Mouse (Mus musculus) limb, embryonic 11.5 days (tissue): ENCODE results near the gene Nectin1. TPM values are rescaled to one million over a fixed set of nuclear protein-coding genes. Genes with fewer than 3 reads are reported as not detected.

ENCODE experiments used
- ATAC-seq: fragments of 200-750 bp; cut with Nextera tagmentation; 2 replicates; pipeline ENCODE4 v1.8.0; 2017; ENCODE audit warnings: low read depth; ENCODE audit not compliant: insufficient number of reproducible peaks, low FRiP score, low TSS enrichment
- DNase-seq: peaks from one replicate; pipeline ENCODE4 v3.0.0-alpha.2; 2015; ENCODE audit warnings: low spot score
- H3K27ac ChIP-seq: fragments of 300-500 bp; sonication (generic); replicated peaks from 2 replicates; pipeline ENCODE4 v1.5.1; 2014; ENCODE audit warnings: low read depth, mild to moderate bottlenecking, low read length
- H3K27me3 ChIP-seq: fragments of 300-500 bp; sonication (generic); 2 replicates; pipeline ENCODE4 v1.6.1; 2014; ENCODE audit warnings: mild to moderate bottlenecking, low read length, mixed read lengths; ENCODE audit not compliant: control insufficient read depth, insufficient read depth
- H3K36me3 ChIP-seq: fragments of 300-500 bp; sonication (generic); 2 replicates; pipeline ENCODE4 v1.6.1; 2014; ENCODE audit warnings: mild to moderate bottlenecking, low read length, moderate library complexity, mixed read lengths; ENCODE audit not compliant: control insufficient read depth, insufficient read depth
- H3K4me1 ChIP-seq: fragments of 300-500 bp; sonication (generic); 2 replicates; pipeline ENCODE4 v1.6.1; 2014; ENCODE audit warnings: low read length, mixed read lengths; ENCODE audit not compliant: control insufficient read depth, insufficient read depth
- H3K4me2 ChIP-seq: fragments of 300-500 bp; sonication (generic); 2 replicates; pipeline ENCODE4 v1.6.1; 2014; ENCODE audit warnings: low read depth, mild to moderate bottlenecking, moderate library complexity; ENCODE audit not compliant: severe bottlenecking
- H3K4me3 ChIP-seq: fragments of 300-500 bp; sonication (generic); 2 replicates; pipeline ENCODE4 v1.5.1; 2014; ENCODE audit warnings: low read depth, low read length
- H3K9ac ChIP-seq: fragments of 300-500 bp; sonication (generic); 2 replicates; pipeline ENCODE4 v1.6.1; 2014; ENCODE audit warnings: mild to moderate bottlenecking, low read length
- H3K9me3 ChIP-seq: fragments of 300-500 bp; sonication (generic); 2 replicates; pipeline ENCODE4 v1.6.1; 2016; ENCODE audit warnings: low read length; ENCODE audit not compliant: control insufficient read depth
- WGBS: fragments of 180-500 bp; shearing (Covaris S2); extraction: QIAGEN DNeasy Blood & Tissue Kit; methylation state at CpG from one replicate; pipeline ENCODE4 v1.1.7; 2014; 5-methylcytosine and 5-hydroxymethylcytosine counted together
- polyA plus RNA-seq: library from polyadenylated mRNA; unstranded; fragments of >200 nt; fragmentation: Nextera tagmentation; extraction: Ambion mirVana; gene quantifications from 2 replicates; pipeline ENCODE4 v1.2.1, GENCODE M21; 2014

The Nectin1 gene
- polyA plus RNA-seq, 1 experiment from 2014 or later, result 4.7 TPM

DNA sequence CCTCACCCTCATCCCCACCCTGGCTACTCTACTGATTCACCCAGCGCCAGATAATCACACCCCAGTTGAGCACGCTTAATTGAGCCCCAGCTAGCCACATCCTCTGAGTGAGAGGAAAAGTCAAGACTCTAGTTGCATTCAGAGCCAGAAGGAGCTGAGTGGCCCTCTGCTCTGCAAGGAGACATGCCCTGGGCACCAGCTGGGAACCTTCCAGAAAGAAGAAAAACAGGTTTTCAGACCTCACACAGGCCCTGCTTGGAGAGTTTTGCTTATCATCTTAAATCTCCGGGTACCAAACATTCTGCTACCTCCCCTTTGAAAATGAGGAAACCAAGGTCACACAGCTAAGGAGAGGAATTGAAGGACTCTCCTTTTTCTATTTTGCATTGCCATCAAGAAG, 30.4 kb upstream of the Nectin1 start:
- no peaks in the 10 kb centered on the region for H3K4me1 ChIP-seq
- WGBS, result 82% methylated on average over 3 of the region's 3 CpGs
- H3K4me2 ChIP-seq, result no peak overlapping the region
- H3K27me3 ChIP-seq, result no peaks in the 10 kb centered on the region
- H3K9ac ChIP-seq, result no peak overlapping the region
- no peaks in the 10 kb centered on the region for H3K36me3 ChIP-seq
- ATAC-seq (no peak), DNase-seq (no peak)
- no peak overlapping the region for H3K27ac ChIP-seq
- no peaks in the 10 kb centered on the region for H3K9me3 ChIP-seq
- no peak overlapping the region for H3K4me3 ChIP-seq

DNA sequence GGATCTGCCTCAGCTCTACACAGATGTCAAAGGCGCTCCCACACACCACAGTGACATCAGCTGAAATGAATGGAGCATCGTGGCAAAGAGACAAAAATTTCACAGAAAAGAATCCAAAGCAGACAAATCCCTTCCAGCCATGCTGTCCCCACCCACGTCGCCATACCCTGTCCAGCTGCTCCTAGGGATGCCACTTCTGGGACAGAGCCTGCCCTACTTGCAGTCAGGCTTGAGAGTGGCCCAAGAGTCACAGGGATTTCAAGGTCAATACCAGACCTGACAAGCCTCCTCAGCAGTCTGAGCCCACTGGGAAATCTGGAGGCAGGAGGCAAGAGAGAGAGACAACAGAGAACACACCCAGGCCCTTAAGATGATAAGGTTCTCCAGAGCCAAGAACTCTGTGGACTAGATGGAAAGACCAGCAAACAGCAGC, 24.4 kb upstream of the Nectin1 start:
- H3K27ac ChIP-seq, result no peak overlapping the region
- no peaks in the 10 kb centered on the region for H3K36me3 ChIP-seq
- no peaks in the 10 kb centered on the region for H3K4me1 ChIP-seq
- H3K9ac ChIP-seq, result no peak overlapping the region
- no peaks in the 10 kb centered on the region for H3K9me3 ChIP-seq
- H3K27me3 ChIP-seq, result no peaks in the 10 kb centered on the region
- H3K4me3 ChIP-seq, result no peak overlapping the region
- H3K4me2 ChIP-seq, result no peak overlapping the region
- ATAC-seq (no peak), DNase-seq (no peak)
- WGBS, result 80% methylated on average over 4 of the region's 4 CpGs

DNA sequence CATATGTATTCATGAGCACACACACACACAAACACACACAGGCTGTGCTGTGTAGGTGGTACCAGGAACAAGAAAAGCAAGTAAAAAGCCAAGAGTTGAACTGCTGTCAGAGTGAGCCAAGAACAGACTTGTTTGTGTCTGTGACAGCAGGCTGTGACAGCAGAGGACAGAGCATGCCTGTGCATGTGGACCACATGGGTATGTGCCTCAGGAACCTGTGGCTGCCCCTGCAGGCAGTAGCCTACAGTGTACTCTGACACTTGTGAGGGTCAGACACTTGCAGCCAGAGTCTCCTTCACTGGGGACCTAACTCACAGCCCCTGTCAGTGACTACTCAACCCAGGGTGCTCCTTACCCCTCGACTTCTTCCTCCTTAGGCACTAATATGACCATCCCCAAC, 23.7 kb upstream of the Nectin1 start:
- Histone ChIP-seq H3K4me1 (no peaks in the 10 kb centered on the region), H3K27ac (no peak overlapping the region), H3K4me3 (no peak overlapping the region), H3K9ac (no peak overlapping the region), H3K27me3 (no peaks in the 10 kb centered on the region), H3K9me3 (no peaks in the 10 kb centered on the region), H3K36me3 (no peaks in the 10 kb centered on the region), H3K4me2 (no peak overlapping the region)
- ATAC-seq, result no peak
- 76% methylated on average over 1 of the region's 1 CpGs for WGBS
- no peak for DNase-seq

DNA sequence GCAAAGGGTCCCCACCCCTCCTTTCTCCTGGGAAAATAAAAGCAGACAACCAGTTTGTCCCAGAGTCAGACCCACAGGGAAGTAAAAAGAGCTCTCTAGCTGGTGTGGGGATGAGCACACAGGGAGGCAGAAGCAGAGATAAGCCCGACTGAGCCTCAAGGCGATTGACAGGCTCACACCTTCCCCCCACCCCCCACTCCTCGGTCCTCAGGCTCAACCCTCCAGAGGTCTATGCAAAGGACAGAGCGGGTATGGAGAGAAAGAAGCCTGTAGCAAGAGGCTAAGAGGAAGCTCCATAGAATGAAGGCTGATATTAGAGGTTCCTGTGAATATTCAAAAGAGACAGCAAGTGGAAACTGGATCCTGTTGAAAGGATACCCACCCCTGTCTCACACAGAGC, 19.7 kb upstream of the Nectin1 start:
- DNase-seq (no peak), ATAC-seq (no peak)
- 10% methylated on average over 4 of the region's 4 CpGs for WGBS

DNA sequence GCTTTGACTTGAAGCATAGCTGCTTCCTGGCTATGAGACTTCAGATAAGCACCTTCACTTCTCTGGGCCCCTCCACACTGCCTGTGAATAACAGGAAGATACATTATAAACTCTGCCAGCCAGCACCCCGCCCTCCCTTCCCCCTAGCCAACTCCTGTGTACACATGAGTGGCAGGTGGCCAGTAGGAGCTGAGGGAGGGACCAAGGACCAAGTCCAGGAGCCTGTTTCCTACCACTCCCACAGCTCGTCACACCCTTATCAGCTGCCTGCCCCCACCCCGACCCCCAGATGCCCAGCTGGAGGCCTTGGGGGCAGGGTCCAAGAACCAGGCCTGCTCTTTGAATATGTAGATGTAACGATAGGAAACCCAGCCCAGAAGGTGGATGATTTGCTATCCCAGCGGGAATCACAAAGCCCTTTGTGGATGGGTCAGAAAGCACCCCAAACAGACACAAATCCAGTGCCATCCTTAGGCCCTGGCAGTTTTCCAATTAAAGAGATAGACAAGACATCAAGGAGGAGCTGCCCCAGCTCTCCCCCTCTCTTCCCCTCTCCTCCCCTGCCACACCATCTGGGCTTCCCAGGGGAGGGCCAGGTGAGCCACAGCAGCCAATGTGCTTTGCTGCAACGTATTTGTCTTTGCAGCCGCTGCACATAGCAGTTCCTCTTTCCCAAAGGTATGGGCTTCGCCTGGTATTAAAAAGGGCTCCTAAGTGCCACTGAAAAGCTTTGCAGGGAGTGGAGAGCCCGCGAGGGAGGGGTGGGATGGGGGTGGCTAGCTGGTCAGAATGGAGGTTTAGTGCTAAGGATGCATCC, 14.1 kb upstream of the Nectin1 start:
- Histone ChIP-seq H3K9me3 (no peaks in the 10 kb centered on the region), H3K4me2 (no peak overlapping the region), H3K27me3 (0 out of 2 replicates have a peak, but pooled peaks cover 2% of the 10 kb centered on the region), H3K27ac (no peak overlapping the region), H3K4me3 (no peak overlapping the region), H3K4me1 (no peaks in the 10 kb centered on the region), H3K9ac (no peak overlapping the region), H3K36me3 (no peaks in the 10 kb centered on the region)
- no peak for ATAC-seq
- 15% methylated on average over 10 of the region's 10 CpGs for WGBS
- DNase-seq, result no peak

More for the DNA sequence above, 19.7 kb upstream of the Nectin1 start:
- Histone ChIP-seq H3K36me3 (no peaks in the 10 kb centered on the region), H3K9ac (no peak overlapping the region), H3K4me1 (no peaks in the 10 kb centered on the region), H3K27ac (no peak overlapping the region), H3K9me3 (no peaks in the 10 kb centered on the region), H3K27me3 (no peaks in the 10 kb centered on the region), H3K4me2 (no peak overlapping the region), H3K4me3 (no peak overlapping the region)

DNA sequence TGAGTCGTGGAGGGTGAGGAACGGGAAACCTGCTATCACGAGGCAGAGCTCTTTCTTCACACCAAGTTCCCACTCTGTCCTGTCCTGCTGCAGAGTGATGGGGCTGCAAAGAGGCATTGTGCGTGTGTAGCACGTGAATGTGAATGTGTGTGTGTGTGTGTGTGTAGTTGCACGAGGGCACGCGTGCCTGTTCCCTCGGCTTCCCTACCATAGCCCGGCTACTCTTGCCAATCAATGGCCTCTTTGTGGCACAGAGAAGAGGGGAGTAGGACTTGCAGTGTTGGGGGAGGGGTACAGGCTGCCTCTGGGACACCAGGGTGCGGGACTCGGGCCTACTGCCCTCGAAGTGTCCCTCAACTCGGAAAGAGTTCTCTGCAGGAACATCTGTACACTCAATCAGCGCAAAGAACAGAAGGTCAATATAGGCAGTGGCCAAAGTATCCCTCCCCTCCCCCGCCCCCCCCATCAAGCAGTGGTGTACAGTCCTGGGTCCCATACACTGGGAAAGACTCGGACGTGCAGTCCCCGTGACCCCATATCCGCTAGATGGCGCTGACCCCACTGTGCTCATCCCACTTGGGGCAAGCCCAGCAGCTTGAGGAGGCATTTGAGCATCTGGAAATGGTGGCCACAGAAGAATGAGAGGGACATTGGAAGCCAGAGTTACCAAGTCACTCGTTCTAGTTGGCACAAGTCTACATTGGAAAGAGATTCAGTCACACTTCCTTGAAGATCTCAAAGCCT, 13.3 kb upstream of the Nectin1 start:
- H3K4me2 ChIP-seq, result no peak overlapping the region
- no peak overlapping the region for H3K4me3 ChIP-seq
- ATAC-seq (no peak), DNase-seq (peak; percentile 78)
- no peak overlapping the region for H3K27ac ChIP-seq
- 14% methylated on average over 22 of the region's 22 CpGs for WGBS
- H3K9me3 ChIP-seq, result no peaks in the 10 kb centered on the region
- no peaks in the 10 kb centered on the region for H3K4me1 ChIP-seq
- 0 out of 2 replicates have a peak, but pooled peaks cover 2% of the 10 kb centered on the region for H3K27me3 ChIP-seq
- no peak overlapping the region for H3K9ac ChIP-seq
- no peaks in the 10 kb centered on the region for H3K36me3 ChIP-seq

DNA sequence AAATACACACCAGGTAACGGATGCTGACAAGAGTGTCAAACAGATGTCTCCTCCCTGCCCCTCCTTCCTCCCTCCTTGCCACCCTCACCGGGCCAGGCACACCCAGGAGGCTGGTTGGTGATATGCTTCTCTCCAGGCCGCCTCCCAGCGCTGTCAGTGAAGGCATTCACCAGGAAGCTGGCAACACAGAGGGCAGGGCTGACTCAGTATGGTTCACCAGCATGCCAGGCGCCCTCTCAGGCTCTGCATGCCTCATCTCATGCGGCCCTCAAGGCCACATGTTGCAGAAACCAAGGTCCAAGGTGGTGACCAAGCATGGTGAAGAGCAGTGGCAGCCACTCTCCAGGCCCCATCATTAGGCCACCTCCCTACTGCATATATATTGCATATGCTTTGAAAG, 11.9 kb upstream of the Nectin1 start:
- H3K36me3 ChIP-seq, result no peaks in the 10 kb centered on the region
- ATAC-seq (no peak), DNase-seq (no peak)
- H3K27me3 ChIP-seq, result 0 out of 2 replicates have a peak, but pooled peaks cover 2% of the 10 kb centered on the region
- 63% methylated on average over 6 of the region's 6 CpGs for WGBS
- no peak overlapping the region for H3K27ac ChIP-seq
- H3K9ac ChIP-seq, result no peak overlapping the region
- no peak overlapping the region for H3K4me3 ChIP-seq
- H3K4me1 ChIP-seq, result no peaks in the 10 kb centered on the region
- H3K4me2 ChIP-seq, result no peak overlapping the region
- H3K9me3 ChIP-seq, result no peaks in the 10 kb centered on the region

DNA sequence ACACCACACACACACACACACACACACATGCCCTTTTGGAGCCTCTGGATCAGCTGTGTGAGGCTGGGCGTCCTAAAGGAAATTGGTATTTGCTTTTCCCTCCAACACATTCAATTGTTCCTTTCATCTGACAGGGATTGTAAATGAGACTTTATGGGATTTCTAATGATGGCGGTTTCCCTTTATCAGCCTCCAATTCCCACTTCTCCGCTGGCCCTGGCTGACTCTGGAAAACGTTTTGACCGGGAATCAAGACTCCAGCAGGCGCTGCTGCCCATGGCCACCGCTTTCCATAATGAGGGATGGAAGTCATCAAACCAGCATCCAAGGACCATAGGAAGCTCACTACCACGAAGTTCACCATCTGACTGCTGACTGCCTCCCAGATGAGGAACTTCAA, 11.1 kb upstream of the Nectin1 start:
- Histone ChIP-seq H3K27me3 (0 out of 2 replicates have a peak, but pooled peaks cover 2% of the 10 kb centered on the region), H3K9me3 (no peaks in the 10 kb centered on the region), H3K9ac (no peak overlapping the region), H3K4me2 (no peak overlapping the region), H3K4me1 (peaks cover 5% of the 10 kb centered on the region), H3K4me3 (no peak overlapping the region), H3K36me3 (no peaks in the 10 kb centered on the region), H3K27ac (no peak overlapping the region)
- no peak for DNase-seq
- ATAC-seq, result no peak
- WGBS, result 27% methylated on average over 8 of the region's 8 CpGs
